Mouse (Mus musculus): ENCODE measurements at regions not wholly inside any gene's neighbourhood (a gene's known extent, or its start where the extent isn't known, plus 50 kb on each side); places are given as distances from the start of the nearest gene placed in this dataset.

DNA sequence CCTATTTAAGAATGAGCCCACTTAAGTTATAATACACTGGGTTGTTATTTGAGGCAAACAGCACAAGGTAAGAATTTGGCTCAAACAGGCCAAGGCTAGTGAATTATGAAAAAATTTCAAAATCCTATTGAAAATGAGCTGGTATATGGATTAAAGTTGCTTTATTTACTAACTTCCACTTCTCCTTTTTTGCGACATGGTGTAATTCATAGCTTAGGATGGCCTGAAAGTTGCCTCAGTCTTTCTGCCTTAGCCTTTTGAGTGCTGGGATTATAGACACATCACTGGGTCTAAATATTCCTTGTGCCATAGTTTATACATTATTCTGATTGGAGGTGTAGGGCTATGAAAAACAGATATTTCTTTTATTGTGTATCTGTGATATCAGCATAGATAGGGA is 81.9 kb downstream of the Edem1 start:
- no peak for DNase-seq

DNA sequence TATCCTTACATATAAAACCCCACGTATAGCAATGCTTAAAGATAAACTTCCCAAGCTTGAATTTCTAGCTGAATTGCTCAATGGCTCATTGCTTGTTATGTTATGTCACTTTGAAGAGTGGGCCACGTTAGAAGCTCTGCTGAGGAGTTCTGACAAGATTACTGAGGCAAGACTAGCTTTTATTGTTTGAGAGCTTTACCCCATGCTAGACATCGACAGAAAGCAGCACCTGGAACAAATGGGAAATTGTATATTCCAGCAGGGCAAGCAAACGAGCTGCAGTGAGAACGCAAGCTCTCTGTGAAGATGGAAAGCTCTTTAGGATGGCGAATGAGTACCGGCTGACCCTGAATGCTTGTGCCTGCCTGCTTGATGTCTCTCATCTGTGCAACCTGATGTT is 84.1 kb downstream of the Edem1 start:
- DNase-seq, result no peak

DNA sequence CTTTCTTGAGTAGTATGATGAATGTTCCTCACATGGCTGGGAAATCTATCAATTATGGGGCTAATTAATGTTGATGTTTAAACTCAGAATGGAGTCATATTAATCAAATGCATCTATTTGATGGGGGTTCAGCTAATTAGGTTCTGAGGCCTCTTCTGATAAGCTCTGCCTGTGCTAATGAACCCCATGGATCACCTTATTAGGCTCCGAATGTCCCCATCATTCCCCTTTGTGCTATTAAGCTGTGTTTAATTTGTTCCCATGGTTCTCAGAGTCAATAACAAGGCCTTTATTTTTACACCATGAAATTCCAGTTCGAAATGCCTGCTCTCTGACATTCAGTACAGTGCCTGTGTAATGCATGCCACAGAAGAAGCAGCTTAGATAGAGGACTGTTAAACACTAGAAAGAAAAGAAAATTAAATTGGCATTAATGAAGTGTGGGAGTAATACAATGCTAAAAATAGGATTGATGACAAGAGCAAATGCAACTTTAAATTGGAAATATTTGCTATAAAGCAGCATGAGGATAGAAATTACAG is 91.0 kb downstream of the Edem1 start:
- no peak for DNase-seq

DNA sequence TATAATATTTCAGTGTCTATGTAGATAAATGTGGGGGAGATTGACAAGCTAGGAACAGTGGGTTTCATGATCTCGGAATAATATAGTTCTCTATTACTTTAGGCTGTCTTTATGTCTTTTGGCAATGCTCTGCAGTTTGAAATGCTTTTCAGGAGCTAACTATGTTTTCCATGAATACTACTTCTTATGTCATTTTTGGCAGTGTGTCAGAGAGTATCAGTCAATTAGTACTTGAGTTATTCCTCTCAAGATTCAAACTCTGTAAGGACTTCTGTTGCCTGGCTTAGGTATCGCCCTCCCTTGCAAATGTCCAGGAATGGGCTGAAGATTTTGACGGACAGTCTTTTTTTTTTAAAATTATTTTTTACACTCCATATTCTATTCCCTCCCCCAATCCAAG is 92.7 kb downstream of the Edem1 start:
- DNase-seq, result no peak

DNA sequence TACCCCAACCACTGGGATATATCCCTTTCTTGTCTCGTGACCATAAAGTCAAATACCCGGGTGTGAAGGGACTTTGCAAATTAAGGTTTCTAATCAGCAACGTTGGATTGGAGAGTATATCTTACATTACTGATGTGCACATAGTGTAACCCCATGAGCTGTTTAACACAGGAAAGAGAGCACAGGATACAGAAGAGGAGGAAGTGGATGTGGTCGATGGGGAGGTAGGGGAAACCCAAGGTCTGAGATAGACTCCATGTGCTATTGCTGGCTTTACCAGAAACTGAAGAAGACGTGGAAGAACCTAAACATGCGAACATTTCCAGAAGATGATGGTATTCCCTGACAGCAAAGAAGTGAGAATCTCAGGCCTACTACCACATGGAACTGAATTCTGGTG is 94.1 kb downstream of the Edem1 start:
- no peak for DNase-seq

DNA sequence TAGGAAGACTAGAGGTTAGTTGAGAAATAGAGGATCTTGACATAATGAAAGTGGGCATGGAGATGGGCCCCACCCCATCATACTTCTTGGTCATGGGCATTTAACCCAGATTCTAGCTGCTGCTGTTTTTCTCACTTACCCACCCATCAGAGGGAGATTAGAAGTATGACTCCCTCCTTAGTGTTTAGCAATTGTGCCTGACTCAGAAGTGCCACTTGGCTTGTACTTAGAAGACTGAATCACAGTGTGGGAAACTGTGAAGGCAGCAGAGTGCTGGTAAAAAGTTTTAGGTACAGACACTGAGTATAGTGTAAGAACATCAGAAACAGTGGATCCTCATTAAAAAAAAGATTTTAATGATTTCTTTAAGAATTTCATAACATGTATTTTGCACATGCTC is 100.5 kb downstream of the Edem1 start:
- no peak for DNase-seq

DNA sequence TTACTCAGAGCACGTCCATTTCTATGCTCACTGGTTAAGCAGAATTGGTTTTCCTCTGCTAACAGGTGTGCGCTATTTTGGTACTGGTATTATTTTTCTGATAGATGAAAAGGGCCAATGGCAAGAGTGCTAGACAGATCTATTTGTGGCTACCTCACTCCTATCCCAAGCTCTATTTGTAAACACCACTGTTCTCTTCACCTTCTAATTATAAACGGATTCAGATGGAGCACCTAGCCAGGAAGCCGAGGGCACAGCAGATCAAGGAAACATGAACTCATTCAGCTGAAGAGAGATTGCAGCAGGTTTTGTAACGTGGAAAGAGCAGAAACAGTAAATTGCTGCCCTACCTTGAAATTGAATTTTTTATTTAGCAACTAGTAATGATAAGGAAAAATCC is 110.2 kb downstream of the Edem1 start:
- no peak for DNase-seq

DNA sequence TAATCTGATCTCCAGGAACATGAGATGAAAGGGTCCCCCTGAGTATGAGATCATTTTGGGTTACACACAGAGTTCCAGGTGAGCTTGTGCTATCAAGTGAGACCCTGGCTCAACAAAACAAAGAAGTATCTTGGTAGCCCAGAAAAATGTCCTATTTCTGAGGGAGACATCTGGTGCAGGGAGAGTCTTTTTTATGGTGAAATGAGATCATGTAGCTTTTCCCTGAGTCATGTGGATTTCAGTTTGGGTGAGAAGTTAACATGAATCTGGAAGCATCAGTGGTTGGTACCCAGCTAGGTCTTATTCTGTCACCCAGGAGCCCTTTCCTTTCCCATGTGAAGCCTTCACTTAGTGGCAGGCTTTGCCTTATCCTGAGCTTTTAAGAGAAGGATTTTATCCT is 113.8 kb downstream of the Edem1 start:
- no peak for DNase-seq

DNA sequence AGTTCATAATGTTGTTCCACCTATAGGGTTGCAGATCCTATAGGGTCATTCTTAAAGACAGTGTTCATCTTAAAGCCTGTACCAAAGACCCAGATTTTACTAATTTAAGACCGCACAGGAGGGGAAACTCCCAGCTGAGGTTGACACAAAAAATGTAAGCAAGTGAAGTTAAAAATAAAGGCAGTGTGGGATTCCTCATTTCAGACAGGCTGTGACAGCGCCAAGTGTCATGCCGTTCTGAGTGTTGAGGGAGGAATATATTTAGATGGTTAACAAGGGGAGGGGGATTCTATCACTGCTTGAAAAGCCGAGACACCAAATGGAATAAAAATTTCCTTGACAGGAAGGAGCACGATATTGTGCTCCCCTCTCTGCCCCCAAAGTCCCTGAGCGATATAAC is 123.9 kb downstream of the Edem1 start:
- DNase-seq, result no peak

DNA sequence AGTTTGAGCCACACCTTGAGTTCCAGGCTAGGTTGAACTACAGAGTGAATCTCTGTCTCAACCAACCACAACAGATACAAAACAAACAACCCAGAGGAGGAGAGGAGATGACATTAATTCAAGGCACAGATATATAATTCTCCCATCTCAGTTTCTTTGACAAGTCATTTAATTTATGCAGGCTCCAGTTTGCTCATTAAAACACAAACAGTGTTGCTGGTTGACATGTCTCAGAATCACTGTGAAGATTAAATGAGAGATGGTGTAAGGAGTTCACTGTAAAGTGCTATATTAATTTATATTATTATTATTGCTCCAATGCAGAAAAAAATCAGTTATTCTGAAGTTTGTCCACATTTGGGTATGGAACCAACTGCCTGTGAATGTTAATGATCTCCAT is 134.4 kb downstream of the Edem1 start:
- DNase-seq, result no peak

DNA sequence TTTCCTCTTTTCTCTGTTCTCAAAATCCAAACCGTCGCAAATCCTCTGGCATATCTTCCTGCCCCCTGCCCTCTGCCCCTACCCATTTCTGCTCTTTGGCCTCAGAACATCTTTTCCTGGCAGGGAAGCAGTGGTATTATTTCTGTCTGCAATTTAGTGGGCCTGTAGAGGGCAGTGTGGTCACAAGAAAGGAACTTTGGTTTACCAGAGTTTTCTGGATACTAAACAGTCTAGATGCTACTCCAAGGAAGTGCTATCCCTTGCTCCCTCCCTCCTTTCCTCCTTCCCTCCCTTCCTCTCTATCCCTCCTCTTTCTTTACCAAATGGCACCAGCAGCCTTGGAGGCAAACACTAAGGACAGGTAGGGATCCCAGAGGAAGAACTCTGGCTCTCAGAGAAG is 134.9 kb downstream of the Edem1 start:
- DNase-seq, result peak; percentile 62

DNA sequence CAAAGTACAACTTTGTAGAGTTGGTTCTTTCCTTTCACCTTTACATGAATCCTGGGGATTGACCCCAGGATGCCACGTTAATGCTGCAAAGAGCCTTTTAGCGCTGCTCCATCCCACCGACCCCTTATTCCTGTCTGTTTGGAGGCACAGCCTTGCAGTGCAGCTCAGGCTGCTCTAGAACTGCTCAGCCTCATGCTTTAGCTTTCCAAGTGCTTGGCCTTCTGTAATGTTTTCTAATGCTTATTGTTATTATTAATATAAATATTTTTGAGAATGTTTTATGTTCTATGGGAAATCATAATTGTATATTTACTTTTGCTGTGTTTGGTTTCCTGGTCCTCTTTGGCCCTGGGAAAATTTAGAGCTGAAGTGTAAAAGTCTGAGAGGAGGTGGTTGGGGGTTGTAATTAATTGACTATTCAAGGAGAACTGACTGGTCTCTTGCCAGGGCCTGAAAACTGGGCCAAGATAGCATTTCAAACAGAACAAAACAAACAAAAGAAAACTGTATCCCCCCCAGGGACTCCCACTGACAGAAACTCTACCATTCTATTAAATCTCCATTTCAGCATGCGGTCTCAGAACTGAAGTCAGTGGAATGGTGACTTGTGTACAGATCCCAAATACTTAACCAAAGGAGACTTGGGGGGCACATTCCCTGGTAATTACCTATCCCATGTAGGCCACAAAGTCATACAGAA is 141.2 kb downstream of the Edem1 start:
- no peak for DNase-seq

DNA sequence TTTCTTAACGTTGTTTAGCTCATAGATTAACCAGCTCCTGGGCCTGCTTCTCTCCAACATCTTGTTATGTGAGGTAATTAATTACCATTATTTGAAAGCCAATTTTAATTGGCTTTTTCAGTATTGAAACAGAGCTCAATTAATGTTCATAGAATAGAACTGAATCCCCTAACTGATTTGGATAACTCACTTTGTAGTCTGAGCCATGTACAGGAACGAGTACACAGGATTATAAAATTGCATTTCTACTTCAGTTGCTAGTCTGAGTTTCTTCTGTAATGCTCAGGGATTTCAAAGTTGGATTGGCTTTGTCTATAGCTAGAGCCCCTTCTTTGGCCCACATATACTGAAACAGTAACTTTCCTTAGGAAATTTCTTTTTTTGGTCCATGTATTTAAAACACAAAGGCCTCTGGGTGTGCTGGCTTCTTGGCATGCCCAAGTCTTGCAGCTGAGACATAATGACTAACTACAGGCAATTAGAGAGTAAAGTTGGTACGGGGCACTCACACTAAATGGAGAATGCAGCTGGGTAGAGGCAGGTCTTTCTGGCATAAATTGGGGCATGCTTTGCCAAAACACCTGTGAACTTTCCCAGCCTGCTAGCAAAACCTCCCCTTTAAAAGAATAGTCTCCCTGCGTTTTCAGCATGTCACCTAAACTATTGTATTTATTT is 143.1 kb downstream of the Edem1 start:
- no peak for DNase-seq

DNA sequence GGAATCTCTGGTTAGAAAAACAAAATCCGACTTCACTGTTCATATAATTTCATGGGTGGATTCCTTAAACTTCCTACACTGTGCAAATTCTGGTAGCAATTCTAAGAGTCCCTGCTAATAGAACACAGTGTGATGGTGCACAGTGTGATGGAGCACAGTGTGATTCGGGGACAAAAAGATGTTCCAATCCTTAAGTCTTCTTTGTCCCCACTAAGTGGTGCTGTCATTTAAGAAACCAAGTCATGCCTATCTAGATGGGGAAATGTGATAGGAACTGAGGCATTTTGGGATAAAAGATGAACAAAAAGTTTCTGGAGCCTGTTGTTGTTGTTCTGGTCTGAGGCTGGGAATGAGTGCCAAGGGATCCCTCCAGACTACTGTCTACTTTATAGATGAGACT is 145.3 kb downstream of the Edem1 start:
- no peak for DNase-seq

DNA sequence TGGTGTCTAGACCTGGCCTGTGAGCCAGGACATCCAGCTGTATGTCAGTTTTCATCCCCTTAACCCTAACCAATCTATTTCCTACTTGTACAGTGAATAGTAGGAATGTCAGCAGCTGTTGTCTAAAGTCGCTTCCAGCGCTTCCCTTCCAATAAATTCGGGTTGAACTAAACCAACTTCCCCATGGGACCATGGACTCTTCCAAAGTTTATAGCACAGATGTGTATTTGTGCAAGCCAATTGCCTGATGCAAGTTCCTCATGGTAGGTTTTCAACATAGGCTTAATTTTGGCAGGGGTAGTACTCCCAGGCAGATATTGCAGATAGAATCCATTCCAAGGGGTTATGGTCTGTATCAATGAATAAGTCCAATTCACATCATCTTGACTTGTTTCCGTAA is 161.1 kb downstream of the Edem1 start:
- peak; percentile 38 for DNase-seq

DNA sequence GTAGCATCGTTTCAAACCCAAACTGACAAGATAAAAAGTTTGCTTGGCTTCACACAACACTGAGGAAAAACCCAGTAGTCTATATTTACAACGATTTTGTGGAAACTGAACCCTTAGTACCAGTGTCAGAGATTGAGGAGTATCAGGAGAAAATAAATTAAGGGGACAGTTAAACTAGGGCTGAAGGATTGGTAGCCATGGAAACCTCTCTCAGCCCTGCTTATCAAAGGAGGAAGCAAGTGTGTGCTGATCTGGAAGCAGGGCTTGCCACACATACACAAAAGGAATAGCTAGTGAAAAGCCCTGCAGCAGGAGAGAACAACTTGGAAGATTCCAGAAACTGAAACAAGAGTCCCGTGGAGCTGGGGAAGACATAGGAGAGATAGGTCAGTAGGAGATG is 165.3 kb downstream of the Edem1 start:
- DNase-seq, result no peak

DNA sequence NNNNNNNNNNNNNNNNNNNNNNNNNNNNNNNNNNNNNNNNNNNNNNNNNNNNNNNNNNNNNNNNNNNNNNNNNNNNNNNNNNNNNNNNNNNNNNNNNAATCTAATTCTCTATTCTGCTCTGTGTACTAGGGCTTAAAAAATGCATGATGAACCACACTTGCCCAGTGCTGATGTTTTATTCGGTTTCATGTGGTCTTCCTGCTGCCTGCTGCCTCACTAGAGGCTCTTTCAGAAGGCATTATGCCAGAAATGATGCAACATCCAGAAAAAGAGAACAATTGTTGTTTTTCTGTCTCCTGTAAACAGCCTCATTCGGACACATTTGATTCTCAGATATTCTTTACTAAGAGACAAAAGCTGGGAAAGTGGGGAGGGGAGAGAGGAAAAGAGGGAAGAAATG is 176.0 kb downstream of the Edem1 start:
- no peak for DNase-seq

DNA sequence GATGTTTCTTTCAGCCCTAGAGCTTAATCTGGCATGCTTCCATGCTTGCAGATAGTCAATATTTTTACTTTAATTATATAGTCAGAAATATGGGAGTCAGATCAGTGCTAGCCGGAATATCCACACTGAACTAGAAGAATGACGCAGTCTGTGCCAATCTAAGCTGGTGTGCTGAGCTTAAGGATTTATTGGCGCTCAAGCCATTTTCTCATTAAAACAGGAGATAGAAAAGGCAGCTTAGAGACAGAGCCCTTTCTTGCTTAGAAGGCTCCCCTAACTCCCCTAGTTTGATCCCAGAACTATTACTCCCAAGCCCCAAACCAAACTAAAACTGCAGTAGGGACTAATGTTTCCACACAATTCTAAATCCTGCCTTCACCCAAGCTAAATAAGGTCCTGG is 180.9 kb downstream of the Edem1 start:
- DNase-seq, result no peak

DNA sequence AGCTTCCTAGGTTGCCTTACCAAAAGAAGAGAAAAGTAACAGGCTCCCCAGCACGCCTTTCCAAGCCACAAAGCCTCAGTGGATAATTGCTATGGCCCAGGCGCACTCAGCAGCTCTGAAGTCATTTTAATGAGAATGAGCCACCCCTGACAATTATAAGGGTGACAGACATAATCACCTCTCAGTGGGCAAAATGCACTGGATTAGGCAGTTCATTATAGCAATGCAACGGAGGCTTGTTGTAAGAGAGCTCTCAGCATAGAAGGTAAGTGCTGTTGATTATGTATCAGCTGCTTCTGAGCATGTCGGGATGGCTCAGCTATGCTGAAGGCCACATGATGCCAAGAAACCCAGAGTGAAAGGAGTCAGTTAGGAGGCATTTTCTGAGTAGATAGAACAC is 181.4 kb downstream of the Edem1 start:
- no peak for DNase-seq

DNA sequence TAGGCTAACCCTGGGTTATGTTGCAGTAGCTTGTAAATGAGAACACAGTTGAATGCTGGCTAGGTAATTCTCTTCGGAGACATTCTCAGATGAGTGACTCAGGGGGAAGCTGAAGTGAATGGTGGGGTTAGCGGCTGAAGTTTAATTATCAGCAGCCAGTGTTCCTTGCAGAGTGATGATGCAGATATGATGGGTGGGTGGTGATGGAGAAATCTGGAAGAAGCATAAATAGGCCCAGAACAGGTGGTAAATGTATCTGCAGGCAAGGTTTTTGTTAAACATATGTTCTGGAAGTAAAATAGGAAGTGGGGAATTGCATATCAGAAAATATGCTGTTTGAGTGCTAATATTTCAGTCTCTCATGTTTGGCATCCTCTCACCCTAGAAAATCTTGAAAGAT is 191.3 kb downstream of the Edem1 start:
- no peak for DNase-seq

All from heart, postnatal 4 days (tissue).